Mouse (Mus musculus): ENCODE data around the gene Igdcc3.

GRCm38 (mm10) chr9:65168534-65168933 is 27.5 kb downstream of the Igdcc3 start:
- TF ChIP-seq POLR2A (IDR thresholded peaks at IDR 0.05; ENCODE audit: borderline replicate concordance, extremely low read depth, low read depth, low read length), result no peak
- no peak for TF ChIP-seq CTCF (IDR thresholded peaks at IDR 0.05; ENCODE audit: insufficient read depth, low read length)
